Mouse (Mus musculus) leukemia stem cell, adult 10-12 weeks (primary cell): ENCODE data around the gene Ndst2. TPM values are rescaled to one million over a fixed set of nuclear protein-coding genes. Genes with fewer than 3 reads are reported as not detected.

Experiments used
- polyA plus RNA-seq: library from polyadenylated mRNA; stranded (reverse); fragments of >175 nt; gene quantifications from 2 replicates; pipeline ENCODE4 v1.2.3, GENCODE M21; 2012; ENCODE audit warnings: low replicate concordance

Ndst2 gene
- polyA plus RNA-seq: 17.4 and 31.6 TPM in 2 replicates

DNA sequence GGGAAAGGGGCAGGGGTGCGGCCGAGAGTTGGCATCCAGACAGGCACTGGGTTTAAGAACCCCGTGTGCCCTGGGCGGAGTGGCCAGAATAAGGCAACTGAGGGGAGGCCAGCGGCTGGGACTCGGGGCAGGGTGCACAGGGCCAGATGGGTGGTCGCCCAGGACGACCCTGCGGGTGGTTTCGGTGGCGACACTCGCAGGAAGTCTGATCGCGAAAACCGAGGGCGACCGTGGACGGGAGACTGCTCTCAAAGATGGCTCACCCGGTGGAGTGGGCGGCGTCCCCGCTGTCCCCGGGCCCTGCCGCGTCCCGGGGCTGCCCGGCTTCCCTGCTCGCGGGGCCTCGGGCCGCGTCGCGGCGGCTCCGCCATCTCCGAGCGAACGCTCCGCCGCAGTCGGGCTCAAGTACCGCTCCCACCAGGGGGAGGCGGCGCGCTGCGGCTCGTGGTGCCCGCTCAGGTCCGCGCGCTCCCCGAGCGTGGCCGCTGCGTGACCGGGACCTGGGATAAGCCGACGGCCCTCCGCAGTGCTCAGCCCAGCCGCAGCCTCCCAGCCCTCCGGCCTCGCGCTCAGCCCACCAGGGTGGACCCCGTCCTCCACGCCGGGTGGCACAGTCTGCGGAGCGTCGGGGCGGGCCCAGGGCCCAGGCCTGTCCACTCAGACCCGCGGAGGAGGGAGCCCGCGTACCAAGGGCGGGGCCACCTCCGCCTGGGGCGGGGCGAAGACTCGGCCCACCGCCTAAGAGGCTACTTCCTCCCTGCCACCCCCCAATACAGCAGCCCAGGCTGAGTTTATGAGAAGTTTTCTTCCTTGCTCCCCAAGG is at the start of gene Ndst2:
TSS of gene Ndst2 (minus strand) at position 611 of the 823 bp plus-strand sequence.

DNA sequence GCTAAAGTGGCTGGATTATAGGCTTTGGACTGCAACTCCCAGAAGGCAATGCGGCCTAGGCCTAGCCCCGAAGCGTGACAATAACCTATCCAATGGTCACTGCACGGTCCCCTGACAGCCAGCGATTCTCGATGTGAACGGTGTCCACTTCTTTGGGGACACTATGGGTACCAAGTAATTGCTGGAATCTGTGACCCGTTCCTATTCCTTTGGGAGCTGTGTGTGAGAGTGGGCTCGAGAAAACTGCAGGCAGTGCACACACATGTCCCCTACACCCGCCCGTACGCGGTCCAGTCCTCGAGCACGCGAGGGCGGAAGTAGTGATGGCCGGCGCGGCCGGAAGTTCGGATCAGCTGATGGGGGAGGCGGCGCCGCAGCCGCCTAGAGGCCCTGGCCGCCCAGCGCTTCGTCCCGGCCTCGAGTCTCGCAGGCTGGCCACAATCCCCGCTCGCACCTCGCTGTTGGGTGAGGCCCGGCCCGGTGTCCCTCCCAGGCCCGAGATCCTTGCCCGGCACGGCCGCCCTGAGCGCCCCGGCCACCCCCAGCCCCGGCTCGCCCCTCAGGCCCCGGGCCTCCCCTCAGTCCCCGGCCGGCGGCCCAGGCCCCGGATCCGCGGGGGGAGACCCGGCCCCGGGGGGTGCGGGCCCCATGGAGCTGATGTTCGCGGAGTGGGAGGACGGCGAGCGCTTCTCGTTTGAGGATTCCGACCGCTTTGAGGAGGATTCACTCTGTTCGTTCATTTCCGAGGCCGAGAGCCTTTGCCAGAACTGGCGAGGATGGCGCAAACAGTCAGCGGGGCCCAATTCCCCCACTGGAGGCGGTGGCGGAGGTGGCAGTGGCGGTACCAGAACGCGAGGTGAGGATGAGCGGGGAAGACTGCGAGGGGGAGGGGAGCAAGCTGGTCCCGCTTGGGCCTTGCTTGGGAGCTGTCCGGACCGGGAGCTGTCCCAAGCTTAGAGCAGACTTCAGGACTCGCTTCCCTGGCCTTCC is 26.9 kb downstream of the Ndst2 start, which contains the start of gene Zswim8:
TSS of gene Zswim8 (plus strand) at position 352 of the 990 bp plus-strand sequence.

DNA sequence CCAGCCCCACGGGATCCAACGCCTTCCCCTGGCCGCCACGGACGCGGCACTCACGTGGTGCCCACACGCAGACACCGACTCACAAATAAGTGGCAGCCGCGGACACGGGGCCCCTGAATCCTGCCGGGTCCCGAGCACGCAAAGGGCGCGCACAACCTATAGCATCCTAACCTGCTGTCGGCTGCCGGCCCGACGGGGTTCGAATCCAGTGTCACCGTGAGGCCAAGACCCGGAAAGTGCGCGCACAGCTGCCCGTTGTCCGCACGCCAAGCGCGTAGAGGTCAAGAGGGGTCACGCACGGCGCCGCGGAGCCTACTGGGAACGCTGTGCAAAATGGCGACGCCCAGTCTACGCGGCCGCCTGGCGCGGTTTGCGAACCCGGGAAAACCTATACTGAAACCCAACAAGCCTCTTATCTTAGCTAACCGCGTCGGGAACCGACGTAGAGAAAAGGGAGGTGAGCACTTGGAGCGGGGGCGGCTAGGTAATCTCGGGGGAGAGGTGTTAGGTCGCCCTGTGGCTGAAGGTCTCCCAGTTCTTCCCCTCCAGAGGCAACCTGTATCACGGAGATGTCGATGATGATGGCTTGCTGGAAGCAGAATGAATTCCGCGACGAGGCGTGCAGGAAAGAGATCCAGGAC is 31.5 kb downstream of the Ndst2 start, which contains the start of gene Chchd1:
TSS of gene Chchd1 (plus strand) at position 266 of the 641 bp plus-strand sequence.

DNA sequence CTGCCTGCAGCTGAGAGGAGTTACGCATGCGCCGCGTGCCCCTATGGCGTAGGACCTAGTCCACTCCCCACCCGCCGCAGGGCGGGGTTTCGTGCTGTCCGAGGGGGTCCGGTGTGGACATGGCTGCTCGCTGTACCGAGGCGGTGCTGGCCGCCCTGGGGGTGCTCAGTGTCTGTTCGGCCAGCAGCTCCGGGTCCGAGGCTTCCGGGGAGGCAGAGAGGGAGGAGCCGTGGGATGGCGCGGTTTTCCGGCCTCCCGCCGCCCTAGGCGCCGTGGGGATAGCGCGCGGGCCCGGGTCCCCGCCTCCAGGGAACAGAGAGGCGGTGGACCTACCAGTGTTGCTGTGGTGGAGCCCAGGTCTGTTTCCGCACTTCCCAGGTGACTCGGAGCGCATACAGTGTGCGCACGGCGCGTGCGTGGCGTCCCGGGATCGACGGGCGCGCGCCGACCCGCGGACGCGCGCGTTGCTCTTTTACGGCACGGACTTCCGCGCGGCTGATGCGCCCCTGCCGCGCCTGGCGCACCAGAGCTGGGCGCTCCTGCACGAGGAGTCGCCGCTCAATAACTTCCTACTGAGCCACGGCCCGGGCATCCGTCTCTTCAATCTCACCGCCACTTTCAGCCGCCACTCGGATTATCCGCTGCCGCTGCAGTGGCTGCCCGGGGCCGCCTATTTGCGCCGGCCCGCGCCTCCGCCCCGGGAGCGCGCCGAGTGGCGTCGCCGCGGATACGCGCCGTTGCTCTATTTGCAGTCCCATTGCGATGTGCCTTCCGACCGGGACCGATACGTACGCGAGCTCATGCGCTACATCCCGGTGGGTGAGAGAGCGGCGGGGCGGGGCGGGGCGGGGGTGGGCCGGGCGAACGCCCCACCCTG is 39.2 kb downstream of the Ndst2 start, which contains the start of gene Fut11:
TSS of gene Fut11 (plus strand) at position 85 of the 877 bp plus-strand sequence.

DNA sequence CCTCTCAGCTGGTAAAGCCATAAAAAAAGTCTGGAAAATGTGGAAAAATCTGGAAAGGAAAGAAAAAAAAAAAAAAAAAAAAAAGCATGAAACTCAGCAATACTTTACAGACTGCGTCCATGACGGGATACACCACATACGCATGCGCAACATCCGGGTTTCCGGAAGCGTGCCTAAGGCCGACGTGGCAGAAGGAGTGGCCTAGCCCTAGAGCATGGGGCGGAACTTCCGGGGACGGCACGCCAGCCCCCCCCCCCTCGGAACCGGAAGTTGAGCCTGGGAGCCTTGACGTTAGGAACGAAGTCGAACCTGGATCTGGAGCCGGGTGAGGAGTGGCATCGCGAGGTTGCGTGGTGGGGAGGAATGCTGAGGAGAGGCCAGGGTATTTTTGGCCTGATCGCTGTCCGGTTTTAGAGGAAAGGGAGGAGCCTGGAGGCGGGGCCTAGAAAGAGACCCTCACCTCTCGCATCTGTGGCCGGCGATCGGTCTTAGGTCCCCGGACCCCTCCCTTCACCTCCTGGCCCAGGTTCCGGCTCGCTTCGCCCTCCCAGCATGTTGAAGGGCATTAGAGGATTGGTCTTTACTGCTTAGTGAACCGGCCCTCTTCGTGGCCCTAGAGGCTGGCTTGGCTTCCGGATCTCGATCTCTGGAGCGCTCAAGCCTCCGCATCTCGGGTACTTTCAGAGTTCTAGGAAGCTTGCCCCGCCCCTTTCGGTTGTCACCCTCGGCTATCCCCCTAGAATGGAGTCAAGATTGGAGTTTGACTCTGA is 60.1 kb downstream of the Ndst2 start, which contains the start of gene Sec24c:
TSS of gene Sec24c (plus strand) at position 245 of the 770 bp plus-strand sequence.

Other genes with a start within 250 kb of the Ndst2 start
- gene Mss51, start 237.7 kb downstream of the Ndst2 start, polyA plus RNA-seq: not detected in 2 replicates
- gene Ppp3cb, start 188.0 kb downstream of the Ndst2 start, polyA plus RNA-seq: 4.2 and 8.2 TPM in 2 replicates
- 0.27 and 0.85 TPM in 2 replicates for gene Usp54, start 93.5 kb downstream of the Ndst2 start, polyA plus RNA-seq
- gene Myoz1, start 78.0 kb downstream of the Ndst2 start, polyA plus RNA-seq: not detected in 2 replicates
- gene Synpo2l, start 66.2 kb downstream of the Ndst2 start, polyA plus RNA-seq: 0.11 and 0.42 TPM in 2 replicates
- gene Sec24c, start 60.3 kb downstream of the Ndst2 start, polyA plus RNA-seq: 105 and 334 TPM in 2 replicates
- gene Fut11, start 39.6 kb downstream of the Ndst2 start, polyA plus RNA-seq: 13.0 and 18.6 TPM in 2 replicates
- 3.3 and 7.9 TPM in 2 replicates for gene Chchd1, start 31.6 kb downstream of the Ndst2 start, polyA plus RNA-seq
- gene Zswim8, start 27.0 kb downstream of the Ndst2 start, polyA plus RNA-seq: 85.3 and 88.8 TPM in 2 replicates
- gene Camk2g, start 59.5 kb upstream of the Ndst2 start, polyA plus RNA-seq: 11.7 and 23.0 TPM in 2 replicates
- gene Plau, start 102.1 kb upstream of the Ndst2 start, polyA plus RNA-seq: 0.57 TPM in 1 of 2 replicates, not detected in the other
- 2.8 and 42.6 TPM in 2 replicates for gene Vcl, start 194.8 kb upstream of the Ndst2 start, polyA plus RNA-seq